Mouse (Mus musculus) liver, embryonic 14.5 days (tissue): ENCODE results near the gene Fgfrl1. TPM values are rescaled to one million over a fixed set of nuclear protein-coding genes. Genes with fewer than 3 reads are reported as not detected.

Experiments
- ATAC-seq: fragments of 200-750 bp; cut with Nextera tagmentation; 2 replicates; pipeline ENCODE4 v1.8.0; 2017; ENCODE audit warnings: moderate number of reproducible peaks, mild to moderate bottlenecking, moderate library complexity; ENCODE audit not compliant: insufficient read depth
- DNase-seq, 3 experiments: peaks; one replicate each; pipeline ENCODE4 v3.0.0-alpha.2; 2012 to 2013; ENCODE audit warnings: low read depth in 3 of 3, low spot score in 3 of 3
- H3K27ac ChIP-seq: fragments of 300-500 bp; sonication (generic); 2 replicates; pipeline ENCODE4 v1.5.1; 2014; ENCODE audit warnings: moderate library complexity, mild to moderate bottlenecking, control low read depth, inconsistent platforms
- H3K27me3 ChIP-seq: fragments of 300-500 bp; sonication (generic); 2 replicates; pipeline ENCODE4 v1.6.1; 2014; ENCODE audit warnings: mild to moderate bottlenecking, low read length, moderate library complexity; ENCODE audit not compliant: control insufficient read depth, insufficient read depth
- H3K36me3 ChIP-seq: fragments of 300-500 bp; sonication (generic); replicated peaks from 2 replicates; pipeline ENCODE4 v1.6.1; 2014; ENCODE audit warnings: low read depth; ENCODE audit not compliant: control insufficient read depth, insufficient read depth
- H3K4me1 ChIP-seq, 2 experiments: fragments of 200-500 bp in 1 of 2; fragments of 300-500 bp in 1 of 2; sonication (generic) in 1 of 2; replicated peaks; 2 replicates each; pipeline ENCODE4 v1.6.1; 2012 to 2014; ENCODE audit warnings: antibody characterized with exemption in 1 of 2, inconsistent platforms in 1 of 2, low read length in 1 of 2; ENCODE audit not compliant: control insufficient read depth in 2 of 2, insufficient read depth in 2 of 2
- H3K4me2 ChIP-seq: fragments of 300-500 bp; sonication (generic); 2 replicates; pipeline ENCODE4 v1.6.1; 2014; ENCODE audit warnings: low read depth, mild to moderate bottlenecking, control low read depth, moderate library complexity
- H3K4me3 ChIP-seq, 2 experiments: fragments of 200-500 bp in 1 of 2; fragments of 300-500 bp in 1 of 2; sonication (generic) in 1 of 2; 2 replicates each; pipeline ENCODE4 v1.5.1; 2012 to 2014; ENCODE audit warnings: low read depth in 2 of 2, low read length in 2 of 2, mild to moderate bottlenecking in 2 of 2, control low read depth in 1 of 2, inconsistent platforms in 1 of 2, moderate library complexity in 1 of 2; ENCODE audit not compliant: insufficient read depth in 1 of 2
- H3K9ac ChIP-seq: fragments of 300-500 bp; sonication (generic); replicated peaks from 2 replicates; pipeline ENCODE4 v1.6.1; 2014; ENCODE audit warnings: mild to moderate bottlenecking, control low read depth, moderate library complexity
- H3K9me3 ChIP-seq: fragments of 300-500 bp; sonication (generic); 2 replicates; pipeline ENCODE4 v1.6.1; 2016; ENCODE audit warnings: low read length, mixed read lengths; ENCODE audit not compliant: control insufficient read depth
- CTCF ChIP-seq: IDR thresholded peaks from 2 replicates; pipeline ENCODE4 v1.5.1; 2016; ENCODE audit warnings: antibody characterized with exemption, low read depth, control low read depth
- EP300 ChIP-seq: IDR thresholded peaks from 2 replicates; pipeline ENCODE4 v1.6.1; 2016; ENCODE audit warnings: antibody characterized with exemption, low read depth
- WGBS: fragments of 180-500 bp; shearing (Covaris S2); extraction: QIAGEN DNeasy Blood & Tissue Kit; methylation state at CpG from one replicate; pipeline ENCODE4 v1.1.7; 2014; ENCODE audit not compliant: insufficient replicate concordance; 5-methylcytosine and 5-hydroxymethylcytosine counted together
- polyA plus RNA-seq, 2 experiments: library from polyadenylated mRNA; depleted of rRNA in 1 of 2; stranded (reverse) in 1 of 2; unstranded in 1 of 2; fragments of >200 nt; fragmentation: Nextera tagmentation in 1 of 2; extraction: Ambion mirVana in 1 of 2; gene quantifications; 2 replicates each; pipeline versions ENCODE4 v1.2.1 to v1.2.3; 2012 to 2014

Fgfrl1 gene
- polyA plus RNA-seq (2012; rRNA removed) (11.0 and 12.7 TPM in 2 replicates), polyA plus RNA-seq (2014; fragmentation: Nextera tagmentation; extraction: Ambion mirVana) (5.9 and 7.4 TPM in 2 replicates)

DNA sequence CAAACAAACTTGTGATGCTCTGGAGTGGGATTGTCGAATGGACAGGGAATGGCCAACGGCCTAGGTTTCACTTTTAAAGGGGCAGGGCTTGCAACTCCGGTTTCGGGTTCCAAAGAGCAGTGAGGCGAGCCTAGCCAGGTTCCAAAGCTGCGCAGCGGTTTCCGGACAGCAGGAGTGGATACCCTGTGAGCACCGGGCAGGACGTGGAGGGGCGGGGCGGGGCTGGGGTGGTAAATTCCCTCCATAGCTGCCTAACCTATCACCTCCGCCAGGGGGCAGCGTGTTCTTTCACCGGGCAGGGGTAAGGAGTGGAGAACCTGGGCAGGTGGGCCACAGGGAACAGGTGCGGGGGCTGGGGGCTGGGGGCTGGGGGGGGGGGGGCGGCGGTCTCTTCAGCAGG is at the start of gene Fgfrl1:
Gene Fgfrl1, plus strand, starts transcription at position 112 of the 400 bp plus-strand sequence.
- WGBS = 2% methylated on average over 16 of the region's 18 CpGs
- TF ChIP-seq CTCF = peak; percentile 85
- TF ChIP-seq EP300 = no peak
- Histone ChIP-seq H3K4me2 (peak within 1 kb of the TSS; percentile 88), H3K4me1 (peaks cover 0 to 21% of the 10 kb centered on the region in 2 experiments; a peak in 3 of 4 replicates), H3K27ac (no peak within 1 kb of the TSS; the same call in 1 of the 2 replicates), H3K9ac (peak within 1 kb of the TSS; percentile 43), H3K36me3 (no peaks in the 10 kb centered on the region), H3K27me3 (no peaks in the 10 kb centered on the region), H3K4me3 (peak within 1 kb of the TSS; percentile 67 to 85), H3K9me3 (no peaks in the 10 kb centered on the region)
- peak in 1 of 3 experiments; percentile 65 for DNase-seq
- no peak for ATAC-seq

DNA sequence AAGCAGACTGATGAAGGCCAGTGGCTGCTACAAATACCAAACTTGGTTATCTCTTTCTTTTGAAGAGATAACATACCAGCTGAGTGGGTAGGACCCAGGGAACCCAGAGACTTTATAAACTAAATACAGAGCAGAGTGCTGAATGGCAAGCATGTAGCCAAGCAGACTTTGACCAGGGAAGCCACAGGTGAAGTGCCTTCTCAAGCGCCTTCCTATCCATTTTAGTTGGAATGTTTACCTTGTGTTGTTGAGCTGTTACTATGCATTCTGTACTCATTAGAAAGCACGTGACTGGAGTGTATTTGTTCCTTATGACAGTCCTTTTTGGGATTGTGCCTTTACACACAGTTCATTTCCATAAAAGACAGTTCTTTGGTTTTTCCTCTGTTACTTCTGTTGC is 48.5 kb upstream of the Fgfrl1 start:
- H3K4me3 ChIP-seq = no peak overlapping the region
- no peak overlapping the region for H3K9ac ChIP-seq
- ATAC-seq (no peak), DNase-seq (no peak)
- no peaks in the 10 kb centered on the region for H3K9me3 ChIP-seq
- H3K27ac ChIP-seq = no peak overlapping the region
- no peaks in the 10 kb centered on the region for H3K4me1 ChIP-seq
- TF ChIP-seq CTCF (no peak), EP300 (no peak)
- no peaks in the 10 kb centered on the region; the same call in 1 of the 2 replicates for H3K36me3 ChIP-seq
- no peak overlapping the region for H3K4me2 ChIP-seq
- WGBS = 71% methylated on average over 2 of the region's 2 CpGs
- H3K27me3 ChIP-seq = no peaks in the 10 kb centered on the region

DNA sequence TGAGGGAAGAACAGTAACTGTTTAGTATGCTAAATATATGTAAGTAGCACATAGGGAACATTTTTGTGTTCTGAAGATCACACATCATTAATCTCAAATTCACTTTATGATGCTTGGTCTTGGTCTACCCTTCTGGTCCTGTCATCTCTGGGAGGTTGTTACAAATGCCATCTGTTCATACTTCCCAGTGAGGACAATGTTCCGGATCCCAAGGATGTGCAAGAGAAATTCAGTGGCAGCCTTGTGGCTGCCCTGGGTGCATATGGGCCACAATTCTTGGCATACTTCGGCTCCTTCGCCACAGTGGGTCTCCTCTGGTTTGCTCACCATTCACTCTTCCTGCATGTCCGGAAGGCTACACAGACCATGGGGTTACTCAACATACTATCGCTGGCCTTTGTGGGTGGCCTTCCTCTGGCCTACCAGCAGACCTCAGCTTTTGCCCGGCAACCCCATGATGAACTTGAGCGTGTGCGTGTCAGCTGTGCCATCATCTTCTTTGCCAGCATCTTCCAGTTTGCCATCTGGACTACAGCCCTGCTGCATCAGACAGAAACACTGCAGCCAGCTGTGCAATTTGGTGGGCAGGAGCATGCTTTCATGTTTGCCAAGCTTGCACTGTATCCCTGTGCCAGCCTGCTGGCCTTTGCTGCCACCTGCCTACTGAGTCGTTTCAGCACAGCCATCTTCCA is 46.4 kb upstream of the Fgfrl1 start:
- ATAC-seq (no peak), DNase-seq (no peak)
- H3K4me2 ChIP-seq = no peak overlapping the region
- no peak overlapping the region for H3K9ac ChIP-seq
- no peak overlapping the region for H3K4me3 ChIP-seq
- H3K9me3 ChIP-seq = no peaks in the 10 kb centered on the region
- no peaks in the 10 kb centered on the region for H3K27me3 ChIP-seq
- no peaks in the 10 kb centered on the region; the same call in 1 of the 2 replicates for H3K36me3 ChIP-seq
- WGBS = 86% methylated on average over 9 of the region's 9 CpGs
- H3K4me1 ChIP-seq = no peaks in the 10 kb centered on the region
- no peak overlapping the region for H3K27ac ChIP-seq
- TF ChIP-seq EP300 (no peak), CTCF (peak; percentile 23; the same call in 1 of the 2 replicates)

DNA sequence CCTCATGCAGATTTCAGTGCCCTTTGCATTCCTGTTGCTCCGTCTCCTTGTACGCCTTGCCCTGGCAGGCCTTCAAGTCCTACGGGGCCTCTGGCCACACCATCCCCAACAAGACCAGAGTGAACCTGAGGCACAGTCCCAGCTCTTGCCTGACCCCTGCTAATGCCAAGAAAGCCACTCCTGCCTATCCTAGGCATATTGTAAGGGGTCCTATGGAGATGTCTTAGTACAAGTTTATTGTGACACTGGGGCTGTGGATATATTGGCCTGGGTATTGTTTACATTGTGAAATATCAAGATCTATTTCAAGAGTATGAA is 45.9 kb upstream of the Fgfrl1 start:
- H3K9me3 ChIP-seq = no peaks in the 10 kb centered on the region
- H3K4me2 ChIP-seq = no peak overlapping the region
- H3K27me3 ChIP-seq = no peaks in the 10 kb centered on the region
- H3K4me1 ChIP-seq = no peaks in the 10 kb centered on the region
- ATAC-seq = no peak
- no peak for DNase-seq
- TF ChIP-seq EP300 (no peak), CTCF (no peak)
- H3K36me3 ChIP-seq = no peaks in the 10 kb centered on the region; the same call in 1 of the 2 replicates
- 88% methylated on average over 3 of the region's 3 CpGs for WGBS
- no peak overlapping the region for H3K9ac ChIP-seq
- H3K27ac ChIP-seq = no peak overlapping the region
- no peak overlapping the region for H3K4me3 ChIP-seq

DNA sequence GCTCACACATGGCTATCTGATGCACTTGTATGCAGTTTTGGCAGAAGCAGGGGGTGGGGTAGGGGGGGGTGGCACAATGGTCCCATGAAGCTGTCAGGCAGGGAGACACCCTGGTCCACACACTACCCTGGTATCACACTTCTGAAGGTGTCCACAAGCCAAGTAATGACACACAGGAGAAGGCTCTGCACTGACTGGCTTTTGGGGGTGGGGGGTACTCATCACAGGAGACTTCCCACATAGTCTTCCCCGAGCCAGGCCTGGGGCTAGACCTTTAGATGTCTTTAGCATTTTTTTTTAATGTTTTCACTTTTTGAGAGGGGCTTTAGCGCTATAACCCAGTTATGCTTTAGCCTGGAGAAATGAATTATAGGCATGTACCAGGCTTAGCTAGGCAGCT is 44.9 kb upstream of the Fgfrl1 start:
- H3K4me1 ChIP-seq = no peaks in the 10 kb centered on the region
- H3K27me3 ChIP-seq = no peaks in the 10 kb centered on the region
- no peak overlapping the region for H3K4me2 ChIP-seq
- H3K27ac ChIP-seq = no peak overlapping the region
- DNase-seq (no peak), ATAC-seq (no peak)
- no peak for TF ChIP-seq EP300
- TF ChIP-seq CTCF = no peak
- no peaks in the 10 kb centered on the region for H3K9me3 ChIP-seq
- no peak overlapping the region for H3K4me3 ChIP-seq
- no peak overlapping the region for H3K9ac ChIP-seq
- H3K36me3 ChIP-seq = no peaks in the 10 kb centered on the region; the same call in 1 of the 2 replicates
- WGBS = 74% methylated on average over 2 of the region's 2 CpGs
